Mouse (Mus musculus) heart, postnatal 0 days (tissue): ENCODE measurements around the gene Nyap1. TPM values are rescaled to one million over a fixed set of nuclear protein-coding genes. Genes with fewer than 3 reads are reported as not detected.
A peak's percentile ranks its signal among the peaks of the same experiment; 100 is the strongest.
"Not testable (repeated sequence)": the region's sequence is repeated elsewhere in the genome, so short reads cannot be mapped to it uniquely, and the experiment has no call there.

ENCODE experiments used
- ATAC-seq: fragments of 200-750 bp; cut with Nextera tagmentation; 2 replicates; pipeline ENCODE4 v1.8.0; 2017; ENCODE audit warnings: low read depth, moderate number of reproducible peaks, moderate library complexity; ENCODE audit not compliant: insufficient read depth
- DNase-seq: peaks from one replicate; pipeline ENCODE4 v3.0.0-alpha.2; 2016; ENCODE audit warnings: low spot score
- H3K27ac ChIP-seq: fragments of 300-500 bp; sonication (generic); 2 replicates; pipeline ENCODE4 v1.5.1; 2014; ENCODE audit warnings: low read depth, mild to moderate bottlenecking
- H3K27me3 ChIP-seq: fragments of 300-500 bp; sonication (generic); 2 replicates; pipeline ENCODE4 v1.6.1; 2014; ENCODE audit warnings: low read length, mixed read lengths; ENCODE audit not compliant: control insufficient read depth, insufficient read depth
- H3K36me3 ChIP-seq: fragments of 300-500 bp; sonication (generic); replicated peaks from 2 replicates; pipeline ENCODE4 v1.6.1; 2014; ENCODE audit warnings: low read length, mixed read lengths; ENCODE audit not compliant: control insufficient read depth, insufficient read depth
- H3K4me1 ChIP-seq: fragments of 300-500 bp; sonication (generic); 2 replicates; pipeline ENCODE4 v1.6.1; 2014; ENCODE audit warnings: antibody characterized with exemption; ENCODE audit not compliant: control insufficient read depth, insufficient read depth
- H3K4me2 ChIP-seq: fragments of 300-500 bp; sonication (generic); 2 replicates; pipeline ENCODE4 v1.6.1; 2014; ENCODE audit warnings: low read depth, mild to moderate bottlenecking, low read length, moderate library complexity
- H3K4me3 ChIP-seq: fragments of 300-500 bp; sonication (generic); 2 replicates; pipeline ENCODE4 v1.5.1; 2014; ENCODE audit warnings: low read depth, low read length
- H3K9ac ChIP-seq: fragments of 300-500 bp; sonication (generic); replicated peaks from 2 replicates; pipeline ENCODE4 v1.6.1; 2014; ENCODE audit warnings: low read depth, low read length, mixed read lengths
- H3K9me3 ChIP-seq: fragments of 300-500 bp; sonication (generic); replicated peaks from 2 replicates; pipeline ENCODE4 v1.6.1; 2016; ENCODE audit warnings: low read length; ENCODE audit not compliant: control insufficient read depth
- CTCF ChIP-seq: IDR thresholded peaks from 2 replicates; pipeline ENCODE4 v1.5.1; 2016; ENCODE audit warnings: antibody characterized with exemption, control low read depth, low read depth
- EP300 ChIP-seq: IDR thresholded peaks from 2 replicates; pipeline ENCODE4 v1.6.1; 2016; ENCODE audit warnings: antibody characterized with exemption, low read depth
- WGBS: fragments of 180-500 bp; shearing (Covaris S2); extraction: QIAGEN DNeasy Blood & Tissue Kit; methylation state at CpG from one replicate; pipeline ENCODE4 v1.1.7; 2014; 5-methylcytosine and 5-hydroxymethylcytosine counted together
- polyA plus RNA-seq: library from polyadenylated mRNA; unstranded; fragments of >200 nt; fragmentation: Nextera tagmentation; extraction: Ambion mirVana; gene quantifications from 2 replicates; pipeline ENCODE4 v1.2.1, GENCODE M21; 2015
- total RNA-seq: library from RNA; depleted of rRNA; stranded (reverse); fragments of >200 nt; gene quantifications from 2 replicates; pipeline ENCODE4 v1.2.3, GENCODE M21; 2014; ENCODE audit warnings: low replicate concordance

The Nyap1 gene
- total and polyA plus RNA-seq, 2 experiments from 2014 or later = 0.56 to 5.8 TPM

DNA sequence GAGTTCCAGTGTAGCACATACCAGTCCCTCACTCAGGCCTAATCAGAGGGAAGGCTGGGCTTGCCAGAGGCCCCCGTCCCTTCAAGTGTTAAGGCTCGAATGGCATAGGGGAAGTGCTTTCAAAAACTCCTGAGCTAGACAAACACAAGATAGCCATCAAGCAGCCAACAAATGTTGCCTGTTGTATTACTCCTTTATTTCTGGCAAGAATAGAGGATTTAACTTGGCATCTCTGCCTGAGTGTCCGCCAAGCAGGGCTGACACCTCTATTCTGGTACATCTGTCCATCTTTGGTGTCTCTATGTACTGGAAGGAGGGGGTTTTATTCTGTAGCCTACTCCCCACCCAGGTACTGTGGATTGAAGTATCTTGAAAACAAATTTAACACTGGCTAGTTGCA, 14.7 kb upstream of the Nyap1 start:
- Histone ChIP-seq H3K9ac (no peak overlapping the region), H3K4me2 (no peak overlapping the region), H3K9me3 (no peaks in the 10 kb centered on the region), H3K27ac (peak overlapping the region; percentile 73), H3K27me3 (no peaks in the 10 kb centered on the region), H3K4me3 (no peak overlapping the region), H3K36me3 (peaks cover 60% of the 10 kb centered on the region), H3K4me1 (peaks cover 64% of the 10 kb centered on the region)
- no peak for TF ChIP-seq EP300
- no peak for TF ChIP-seq CTCF
- 45% methylated on average over 3 of the region's 3 CpGs for WGBS
- DNase-seq (no peak), ATAC-seq (no peak)

- Histone ChIP-seq H3K27me3 (no peaks in the 10 kb centered on the region), H3K9me3 (no peaks in the 10 kb centered on the region), H3K36me3 (peaks cover 62% of the 10 kb centered on the region), H3K4me3 (no peak overlapping the region), H3K4me1 (peaks cover 71% of the 10 kb centered on the region), H3K4me2 (no peak overlapping the region), H3K27ac (peak overlapping the region; percentile 73), H3K9ac (no peak overlapping the region)
- DNase-seq (no peak), ATAC-seq (no peak)
- WGBS = 79% methylated on average over 5 of the region's 5 CpGs
- TF ChIP-seq EP300 (no peak), CTCF (no peak)
Observed at GRCm38 (mm10) chr5:137755425-137755824, 14.0 kb upstream of the Nyap1 start.

DNA sequence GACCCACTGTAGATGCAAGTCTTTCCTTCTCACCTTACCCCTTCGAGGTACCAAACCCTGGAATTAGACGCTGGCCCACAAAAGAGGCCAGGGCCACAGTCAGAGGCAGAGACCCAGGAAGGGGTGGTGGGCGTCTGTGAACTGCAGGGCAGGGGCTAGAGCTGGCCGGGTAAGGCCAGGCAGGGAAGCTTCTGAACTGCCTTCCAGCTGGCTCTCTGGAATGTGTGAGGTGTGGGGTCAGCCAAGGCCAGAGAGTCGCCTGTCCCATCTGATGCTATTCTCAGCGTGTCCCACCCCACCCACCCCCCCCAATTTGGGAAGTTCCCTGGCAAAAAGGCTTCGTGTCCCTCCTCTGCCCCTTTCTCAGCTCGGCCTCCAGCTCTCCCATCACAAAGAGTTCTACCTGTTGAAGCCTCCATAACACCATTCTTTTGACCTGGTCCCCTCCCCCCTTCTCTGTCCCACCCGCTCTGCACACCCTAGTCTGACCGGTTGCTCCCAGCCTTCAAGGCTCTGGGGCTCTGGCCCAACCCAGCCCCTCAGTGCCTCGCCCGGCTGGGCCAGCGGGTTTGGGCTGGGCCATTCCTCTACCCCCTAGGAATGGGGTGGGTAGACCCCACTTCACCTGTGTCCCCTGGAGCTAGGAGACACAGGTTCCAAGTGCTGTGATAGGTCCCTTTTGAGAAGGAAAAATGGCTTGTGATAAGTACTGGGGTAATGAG, 11.9 kb upstream of the Nyap1 start:
- 47% methylated on average over 12 of the region's 13 CpGs for WGBS
- Histone ChIP-seq H3K27me3 (no peaks in the 10 kb centered on the region), H3K4me3 (no peak overlapping the region), H3K36me3 (peaks cover 50% of the 10 kb centered on the region), H3K27ac (peak overlapping the region; percentile 89), H3K4me2 (peak overlapping the region; percentile 8; the same call in 1 of the 2 replicates), H3K4me1 (peaks cover 72% of the 10 kb centered on the region), H3K9ac (peak overlapping the region; percentile 0; the same call in 1 of the 2 replicates), H3K9me3 (no peaks in the 10 kb centered on the region)
- ATAC-seq (peak; percentile 34; the same call in 1 of the 2 replicates), DNase-seq (peak; percentile 42)
- no peak for TF ChIP-seq CTCF

DNA sequence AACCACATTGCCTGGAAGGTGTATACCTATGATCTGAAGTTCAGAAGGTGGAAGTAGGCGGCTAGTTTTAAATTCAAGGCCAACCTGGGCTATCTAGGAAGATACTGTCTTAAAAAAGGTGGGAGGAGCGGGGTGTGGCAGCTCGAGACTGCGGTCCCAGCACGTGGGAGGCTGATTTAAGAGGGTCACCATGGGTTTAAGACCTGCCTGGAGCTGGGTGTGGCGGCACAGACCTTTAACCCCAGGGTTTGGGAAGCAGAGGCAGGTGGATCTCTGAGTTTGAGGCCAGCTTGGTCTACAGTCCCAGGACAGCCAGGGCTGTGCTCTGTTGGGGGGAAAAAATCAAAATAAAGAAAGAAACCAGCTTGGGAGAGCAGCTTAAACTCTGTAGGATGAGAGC, 10.6 kb upstream of the Nyap1 start:
- Histone ChIP-seq H3K27ac (peak overlapping the region; percentile 89), H3K36me3 (peaks cover 45% of the 10 kb centered on the region), H3K4me1 (peaks cover 63% of the 10 kb centered on the region)

GRCm38 (mm10) chr5:137751221-137751887, 9.9 kb upstream of the Nyap1 start:
- H3K9me3 ChIP-seq = no peaks in the 10 kb centered on the region
- H3K36me3 ChIP-seq = peaks cover 39% of the 10 kb centered on the region
- WGBS = 70% methylated on average over 13 of the region's 13 CpGs
- 0 out of 2 replicates have a peak overlapping the region, but pooled peaks have one; percentile 4 for H3K9ac ChIP-seq
- TF ChIP-seq EP300 = no peak
- TF ChIP-seq CTCF = no peak
- H3K4me2 ChIP-seq = peak overlapping the region; percentile 5; the same call in 1 of the 2 replicates
- ATAC-seq (no peak), DNase-seq (peak; percentile 63)
- H3K27ac ChIP-seq = peak overlapping the region; percentile 89
- peaks cover 58% of the 10 kb centered on the region for H3K4me1 ChIP-seq
- H3K4me3 ChIP-seq = no peak overlapping the region
- H3K27me3 ChIP-seq = no peaks in the 10 kb centered on the region

More for the DNA sequence above, 10.6 kb upstream of the Nyap1 start:
- Histone ChIP-seq H3K9me3 (no peaks in the 10 kb centered on the region), H3K4me2 (no peak overlapping the region; the same call in 1 of the 2 replicates), H3K27me3 (no peaks in the 10 kb centered on the region), H3K9ac (0 out of 2 replicates have a peak overlapping the region, but pooled peaks have one; percentile 4), H3K4me3 (no peak overlapping the region)
- ATAC-seq = no peak
- TF ChIP-seq EP300 = no peak
- TF ChIP-seq CTCF = no peak
- 81% methylated on average over 6 of the region's 6 CpGs for WGBS
- no peak for DNase-seq

GRCm38 (mm10) chr5:137750212-137750611, 8.8 kb upstream of the Nyap1 start:
- H3K27me3 ChIP-seq, H3K9ac ChIP-seq, H3K9me3 ChIP-seq, H3K4me3 ChIP-seq, DNase-seq, ATAC-seq, H3K4me2 ChIP-seq: not testable (repeated sequence)
- H3K36me3 ChIP-seq = peaks cover 28% of the 10 kb centered on the region
- H3K27ac ChIP-seq = peak overlapping the region; percentile 89
- H3K4me1 ChIP-seq = peaks cover 55% of the 10 kb centered on the region
- 83% methylated on average over 7 of the region's 8 CpGs for whole genome bisulfite sequencing
